Mouse (Mus musculus) regulatory T cell (primary cell): Measurements from ENCODE around the gene Chst7.

Experiments used
- in situ Hi-C: fragments of 300-600 bp; cut with MboI, MseI; formaldehyde crosslinking; loops from one replicate; pipeline ENCODE4 v1.15.1; 2025; ENCODE audit warnings: high pct_unique_total_duplicates

The Chst7 gene

DNA sequence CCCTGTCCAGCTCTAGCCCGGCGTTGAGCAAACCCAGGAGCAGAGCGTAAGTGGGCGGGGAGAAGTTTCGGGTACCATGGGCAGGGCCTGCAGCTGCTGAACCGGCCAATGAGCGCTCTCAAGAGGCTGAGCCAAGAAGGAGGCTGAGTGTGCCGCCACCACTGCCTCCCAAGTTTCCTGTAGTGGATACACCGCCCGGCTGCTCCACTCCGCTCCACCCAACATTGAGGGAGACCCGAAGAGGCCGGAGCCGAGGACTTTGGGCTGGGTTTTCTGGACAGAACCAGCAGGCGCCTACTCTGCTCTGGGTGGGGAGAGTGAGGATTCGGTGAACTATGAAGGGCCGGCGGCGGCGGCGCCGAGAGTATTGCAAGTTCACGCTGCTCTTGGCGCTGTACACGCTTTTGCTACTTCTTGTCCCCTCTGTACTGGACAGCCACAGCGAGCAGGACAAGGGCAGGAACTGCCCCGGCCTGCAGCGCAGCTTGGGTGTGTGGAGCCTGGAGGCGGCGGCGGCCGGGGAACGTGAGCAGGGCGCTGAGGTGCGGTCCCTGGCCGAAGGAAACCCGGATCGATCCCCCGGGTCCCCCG is at the start of gene Chst7:
Gene Chst7 (plus strand): TSS at position 180 of the 591 bp plus-strand sequence.
- in situ Hi-C loops = no loop called here

DNA sequence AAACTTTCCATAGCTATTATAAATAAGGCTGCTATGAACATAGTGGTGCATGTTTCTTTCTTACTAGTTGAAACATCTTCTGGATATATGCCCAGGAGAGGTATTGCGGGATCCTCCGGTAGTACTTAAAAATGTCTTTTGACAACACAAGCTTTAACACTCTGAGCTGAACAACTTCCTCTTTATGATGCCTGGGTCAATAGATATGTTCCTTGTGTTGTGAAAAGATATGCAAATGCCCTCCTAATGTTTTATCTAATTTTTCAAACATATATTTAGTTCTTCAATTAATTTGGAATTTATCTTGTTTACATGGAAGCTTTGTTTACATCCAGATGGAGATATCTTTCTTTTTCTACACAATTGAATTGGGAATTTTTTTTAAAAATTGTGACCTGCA is 47.1 kb upstream of the Chst7 start:
- in situ Hi-C loops = loop anchor here (10.0 kb wide), 1 partner anchor 563 kb away; no protein-coding TSS in a partner anchor

DNA sequence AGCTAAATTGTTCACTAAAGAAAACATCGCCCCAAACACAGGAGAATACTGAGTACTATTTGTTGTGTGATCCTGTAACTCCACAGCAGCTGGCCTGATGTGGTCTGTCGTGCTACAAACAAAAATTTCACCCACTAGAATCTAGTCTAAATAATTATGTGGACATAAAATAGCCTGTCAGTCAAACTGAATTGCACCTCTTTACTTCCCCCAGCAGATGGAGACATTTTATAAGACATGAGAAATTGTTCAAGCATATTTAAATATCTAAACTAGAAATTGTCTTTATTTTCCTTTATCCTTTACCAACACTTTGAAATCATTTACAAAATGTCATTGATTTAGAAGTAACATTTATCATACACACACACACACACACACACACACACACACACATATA is 38.4 kb upstream of the Chst7 start:
- in situ Hi-C loops = no loop called here

DNA sequence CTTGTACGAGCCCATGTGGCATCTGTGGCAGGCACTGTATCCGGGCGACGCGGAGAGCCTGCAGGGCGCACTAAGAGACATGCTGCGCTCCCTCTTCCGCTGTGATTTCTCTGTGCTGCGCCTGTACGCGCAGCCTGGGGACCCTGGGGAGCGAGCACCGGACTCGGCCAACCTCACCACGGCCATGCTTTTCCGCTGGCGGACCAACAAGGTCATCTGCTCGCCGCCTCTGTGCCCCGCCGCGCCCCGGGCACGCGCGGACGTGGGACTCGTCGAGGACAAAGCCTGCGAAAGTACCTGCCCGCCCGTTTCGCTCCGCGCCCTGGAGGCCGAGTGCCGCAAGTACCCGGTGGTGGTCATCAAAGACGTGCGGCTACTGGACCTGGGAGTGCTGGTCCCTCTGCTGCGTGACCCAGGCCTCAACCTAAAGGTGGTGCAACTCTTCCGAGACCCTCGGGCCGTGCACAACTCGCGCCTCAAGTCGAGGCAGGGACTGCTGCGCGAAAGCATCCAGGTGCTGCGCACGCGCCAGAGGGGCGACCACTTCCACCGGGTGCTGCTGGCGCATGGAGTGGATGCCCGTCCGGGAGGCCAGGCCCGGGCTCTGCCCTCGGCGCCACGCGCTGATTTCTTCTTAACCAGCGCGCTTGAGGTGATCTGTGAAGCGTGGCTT is 872 bp downstream of the Chst7 start:
- in situ Hi-C loops = no loop called here

DNA sequence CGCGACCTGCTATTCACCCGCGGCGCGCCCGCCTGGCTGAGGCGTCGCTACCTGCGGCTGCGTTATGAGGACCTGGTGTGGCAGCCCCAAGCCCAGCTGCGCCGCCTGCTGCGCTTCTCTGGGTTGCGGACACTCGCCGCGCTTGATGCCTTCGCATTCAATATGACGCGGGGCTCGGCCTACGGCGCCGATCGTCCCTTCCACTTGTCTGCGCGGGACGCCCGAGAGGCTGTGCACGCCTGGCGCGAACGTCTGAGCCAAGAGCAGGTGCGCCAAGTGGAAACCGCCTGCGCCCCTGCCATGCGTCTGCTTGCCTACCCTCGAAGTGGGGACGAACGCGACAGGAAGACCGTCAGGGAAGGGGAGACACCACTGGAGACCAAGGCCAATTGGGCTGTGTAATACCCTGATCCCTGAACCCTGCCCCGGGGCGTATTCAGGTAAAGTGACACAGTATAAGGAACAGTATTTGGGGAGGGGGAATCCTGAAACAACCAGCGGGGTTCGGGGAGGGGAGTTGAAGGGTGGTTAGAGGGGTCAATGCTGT is 1.5 kb downstream of the Chst7 start:
- in situ Hi-C loops = no loop called here

DNA sequence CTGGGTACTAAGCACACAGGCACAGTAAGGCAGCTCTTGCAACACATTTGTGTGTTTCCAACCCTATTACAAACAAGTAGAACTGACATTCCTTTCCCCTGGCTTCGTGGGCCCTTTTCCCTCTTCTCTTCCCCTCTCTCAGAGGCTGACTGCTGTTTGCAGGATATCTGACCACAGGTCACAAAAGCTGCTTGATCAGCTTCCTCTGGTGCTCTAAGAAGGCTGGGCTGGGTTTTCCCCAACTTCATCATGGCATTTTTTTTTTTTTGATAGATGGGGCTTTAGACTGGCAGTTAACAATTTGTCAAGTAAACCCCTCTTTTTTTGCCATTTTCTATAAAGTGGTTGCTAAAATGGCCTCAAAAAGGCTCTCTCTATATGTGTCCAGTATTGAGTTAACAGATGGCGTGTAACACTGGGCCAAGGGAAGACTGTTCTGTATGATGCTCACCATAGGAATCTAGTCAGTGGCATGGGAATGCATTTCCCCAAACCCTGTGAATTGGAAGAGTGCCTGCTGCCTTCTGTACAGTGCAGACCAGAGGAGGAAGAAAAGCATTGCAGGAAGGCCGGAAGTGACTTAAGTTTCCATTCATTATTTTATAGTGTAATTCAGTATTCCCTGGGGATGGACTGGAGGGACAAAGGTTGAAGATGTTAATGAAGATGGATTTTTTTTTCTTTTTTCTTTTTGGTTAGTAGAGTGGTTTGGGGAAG is 2.6 kb downstream of the Chst7 start:
- in situ Hi-C loops = no loop called here

DNA sequence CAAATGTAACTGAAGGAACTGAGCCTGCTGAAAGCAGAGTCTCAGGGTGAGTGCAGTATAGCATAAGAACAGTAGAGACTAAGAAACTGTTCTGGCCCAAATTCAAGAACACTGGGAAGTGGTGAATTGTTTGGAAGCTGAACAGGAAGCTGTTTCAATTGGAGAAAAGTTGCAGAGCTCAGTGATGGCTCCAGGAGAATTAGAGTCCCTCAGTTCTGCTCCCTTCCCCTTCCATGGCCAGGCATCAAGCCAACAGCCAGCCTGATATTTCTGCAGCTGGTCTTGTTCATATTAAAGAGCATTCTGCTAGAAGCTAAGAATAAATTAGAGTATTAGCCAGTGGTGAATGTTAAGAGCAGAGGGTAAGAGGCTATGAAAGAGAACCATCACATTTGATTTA is 7.3 kb downstream of the Chst7 start:
- in situ Hi-C loops = no loop called here

DNA sequence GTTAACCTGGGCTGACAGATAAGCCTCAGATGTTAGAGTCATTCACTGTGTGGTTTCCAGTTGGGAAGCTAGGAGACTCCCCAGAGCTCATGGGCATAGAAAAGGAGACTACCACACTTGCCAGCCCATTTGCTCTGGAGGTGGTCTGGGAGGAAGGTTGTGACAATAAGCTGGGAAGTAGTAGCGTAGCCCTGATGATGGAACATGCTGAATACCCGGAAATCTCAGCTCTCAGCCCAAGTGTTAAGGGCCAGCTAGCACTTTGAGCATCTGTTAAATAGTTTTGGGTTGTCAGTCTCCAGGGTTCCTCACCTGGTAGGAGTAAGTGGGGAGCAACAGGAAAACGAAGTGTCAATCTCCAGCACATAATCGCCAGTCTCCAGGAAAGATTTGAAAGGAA is 10.8 kb downstream of the Chst7 start:
- in situ Hi-C loops = no loop called here

DNA sequence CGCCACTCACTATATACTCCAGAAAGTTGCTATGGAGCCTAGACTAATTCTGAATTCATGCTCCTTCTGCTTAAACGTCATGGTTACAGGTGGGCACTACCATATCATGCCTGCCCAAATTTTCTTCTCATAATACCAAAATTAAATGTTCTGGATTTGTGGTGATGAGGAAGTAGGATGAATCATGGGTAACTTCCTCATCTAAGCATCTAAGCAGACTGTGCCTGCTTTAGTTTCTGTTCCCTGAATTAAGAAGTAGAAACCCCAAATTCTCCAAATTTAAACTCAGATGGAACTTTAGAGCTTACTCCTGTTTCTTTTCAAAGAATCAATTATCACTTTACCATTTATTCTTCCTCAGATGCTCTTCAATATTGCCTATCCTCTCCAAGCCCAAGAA is 58.4 kb downstream of the Chst7 start:
- in situ Hi-C loops = no loop called here

DNA sequence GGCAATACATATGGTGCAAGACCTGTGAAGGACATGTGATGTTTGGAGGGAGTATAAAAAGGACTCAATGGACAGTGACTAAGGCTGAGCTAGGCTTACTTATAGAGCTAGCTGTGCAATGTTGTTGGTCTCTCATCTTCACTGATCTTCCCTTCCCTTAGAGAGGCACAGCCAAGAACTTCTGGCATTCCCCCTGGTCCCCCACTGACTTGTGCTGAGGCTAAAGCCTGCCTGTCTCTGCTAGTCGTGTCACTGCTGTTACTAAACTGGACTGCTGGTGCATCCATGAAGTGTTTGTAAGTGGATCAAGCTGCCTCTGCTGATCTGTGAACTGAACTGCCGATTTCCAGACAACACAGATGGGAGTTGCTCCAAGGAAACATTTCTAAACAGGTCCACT is 66.1 kb downstream of the Chst7 start:
- in situ Hi-C loops = no loop called here

DNA sequence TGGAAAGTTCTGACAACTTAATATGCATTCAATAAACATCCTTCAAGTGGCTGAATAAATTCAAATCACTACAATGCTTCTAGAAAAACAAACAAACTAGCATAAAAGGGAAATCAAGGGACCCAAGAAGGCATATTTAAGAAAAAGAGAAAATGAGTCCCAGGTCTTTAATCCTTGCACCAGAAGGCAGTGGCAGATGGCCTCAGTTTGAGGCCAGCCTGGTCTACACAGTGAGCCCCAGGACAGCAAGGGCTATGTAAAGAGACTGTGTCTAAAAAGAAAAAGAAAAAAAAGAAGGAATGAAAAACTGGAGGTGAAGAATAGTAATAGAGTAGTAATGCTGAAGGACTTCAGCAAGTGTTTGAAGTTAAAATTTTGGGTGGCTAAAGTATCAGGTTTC is 69.6 kb downstream of the Chst7 start:
- in situ Hi-C loops = no loop called here

DNA sequence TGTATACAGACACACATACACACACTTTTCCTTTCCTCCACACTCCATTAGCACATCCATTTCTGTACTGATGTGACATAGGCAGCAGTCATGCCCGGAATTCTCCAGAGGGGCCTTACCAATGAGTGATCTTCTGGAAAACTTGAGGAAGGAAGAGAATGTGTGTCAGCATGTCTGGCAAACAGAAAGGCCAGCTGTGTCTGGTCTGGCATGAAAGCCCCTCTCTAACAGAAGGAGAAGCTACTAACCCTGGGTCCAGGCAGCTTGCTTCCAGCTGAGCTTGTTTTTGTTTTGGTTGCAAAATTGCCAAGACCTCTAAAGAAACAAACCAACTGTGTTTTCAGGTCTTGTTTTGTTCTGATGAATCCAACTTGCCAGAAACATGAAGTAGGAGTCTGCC is 70.1 kb downstream of the Chst7 start:
- in situ Hi-C loops = no loop called here
